Mouse (Mus musculus) thymus, adult 2 months (tissue): Measurements from ENCODE around the gene G430095P16Rik.

ENCODE experiments used
- CTCF ChIP-seq: fragments of 200-500 bp; IDR thresholded peaks from 2 replicates; pipeline ENCODE4 v1.5.1; 2012; ENCODE audit warnings: mild to moderate bottlenecking, control low read depth, low read length, moderate library complexity, borderline replicate concordance; ENCODE audit not compliant: control insufficient read depth, poor library complexity, insufficient read depth; ENCODE audit errors: extremely low read depth
- POLR2A ChIP-seq: fragments of 200-500 bp; IDR thresholded peaks from 2 replicates; pipeline ENCODE4 v1.6.1; 2012; ENCODE audit warnings: mild to moderate bottlenecking, low read length, control low read depth, moderate library complexity; ENCODE audit not compliant: control insufficient read depth, poor library complexity, insufficient read depth; ENCODE audit errors: extremely low read depth

- TF ChIP-seq CTCF (no peak), POLR2A (no peak)
Measured at GRCm38 (mm10) chr8:84715893-84716468, 6.8 kb upstream of the G430095P16Rik start.
